Mouse (Mus musculus) CH12.LX (cell line): ENCODE measurements around the gene Nrm. TPM values are rescaled to one million over a fixed set of nuclear protein-coding genes. Genes with fewer than 3 reads are reported as not detected.

Source experiments
- DNase-seq: peaks from one replicate; pipeline ENCODE4 v3.0.0-alpha.2; 2013; ENCODE audit errors: extremely low read depth
- H3K27ac ChIP-seq: 2 replicates; pipeline ENCODE4 v1.5.1; 2012; ENCODE audit warnings: low read depth, mild to moderate bottlenecking, control low read depth, moderate library complexity; ENCODE audit not compliant: insufficient read depth
- H3K27me3 ChIP-seq: replicated peaks from 2 replicates; pipeline ENCODE3; 2012; ENCODE audit warnings: inconsistent platforms
- H3K36me3 ChIP-seq, 2 experiments: replicated peaks in 1 of 2; 2 replicates each; pipeline versions ENCODE3 to v1.6.1; 2012; ENCODE audit warnings: inconsistent platforms in 1 of 2, low read length in 1 of 2, mild to moderate bottlenecking in 1 of 2, mixed read lengths in 1 of 2, moderate library complexity in 1 of 2; ENCODE audit not compliant: control insufficient read depth in 1 of 2, insufficient read depth in 1 of 2
- H3K4me1 ChIP-seq, 2 experiments: 2 replicates each; pipeline ENCODE4 v1.6.1; 2012; ENCODE audit warnings: inconsistent platforms in 1 of 2, moderate library complexity in 1 of 2; ENCODE audit not compliant: insufficient read depth in 2 of 2, control insufficient read depth in 1 of 2
- H3K4me2 ChIP-seq: 2 replicates; pipeline ENCODE4 v1.6.1; 2012; ENCODE audit warnings: low read depth, mild to moderate bottlenecking, control low read depth; ENCODE audit not compliant: poor library complexity, insufficient read depth, severe bottlenecking
- H3K4me3 ChIP-seq, 3 experiments: fragments of 150-350 bp in 1 of 3; sonication (generic) in 1 of 3; replicated peaks in 1 of 3; 2 replicates each; pipeline versions ENCODE3 to v1.5.1; 2011 to 2012; ENCODE audit warnings: low read depth in 2 of 3, low read length in 2 of 3, mild to moderate bottlenecking in 2 of 3, moderate library complexity in 2 of 3, control low read depth in 1 of 3, improper control_type of control experiment in 1 of 3, inconsistent platforms in 1 of 3, mixed read lengths in 1 of 3; ENCODE audit not compliant: poor library complexity in 1 of 3
- H3K79me2 ChIP-seq: replicated peaks from 2 replicates; pipeline ENCODE4 v1.6.1; 2012; ENCODE audit warnings: mild to moderate bottlenecking, moderate library complexity; ENCODE audit not compliant: control insufficient read depth, poor library complexity, insufficient read depth, severe bottlenecking; ENCODE audit errors: extremely low read depth
- H3K9ac ChIP-seq: 2 replicates; pipeline ENCODE4 v1.6.1; 2012; ENCODE audit warnings: low read depth, mild to moderate bottlenecking, control low read depth, moderate library complexity; ENCODE audit not compliant: insufficient read depth
- H3K9me3 ChIP-seq: replicated peaks from 2 replicates; pipeline ENCODE3; 2012; ENCODE audit warnings: low read length, inconsistent platforms, mixed read lengths
- BHLHE40 ChIP-seq: IDR thresholded peaks from 2 replicates; pipeline ENCODE4 v1.6.1; 2011; ENCODE audit warnings: mild to moderate bottlenecking, low read depth, low read length, improper control_type of control experiment
- CHD1 ChIP-seq: IDR thresholded peaks from 2 replicates; pipeline ENCODE4 v1.6.1; 2012; ENCODE audit warnings: low read depth, low read length, improper control_type of control experiment, inconsistent platforms
- CHD2 ChIP-seq: IDR thresholded peaks from 2 replicates; pipeline ENCODE4 v1.6.1; 2011; ENCODE audit warnings: low read length, improper control_type of control experiment
- E2F4 ChIP-seq: IDR thresholded peaks from 2 replicates; pipeline ENCODE4 v1.6.1; 2011; ENCODE audit warnings: low read depth, low read length, improper control_type of control experiment; ENCODE audit not compliant: insufficient replicate concordance
- ETS1 ChIP-seq: conservative IDR thresholded peaks from 2 replicates; pipeline ENCODE4 v1.6.1; 2012; ENCODE audit warnings: low read depth, mild to moderate bottlenecking, inconsistent platforms, low read length, improper control_type of control experiment, moderate library complexity
- GABPA ChIP-seq: IDR thresholded peaks from 2 replicates; pipeline ENCODE4 v1.6.1; 2012; ENCODE audit warnings: low read depth, low read length, improper control_type of control experiment, inconsistent platforms; ENCODE audit not compliant: insufficient replicate concordance
- JUN ChIP-seq: IDR thresholded peaks from 2 replicates; pipeline ENCODE4 v1.6.1; 2011; ENCODE audit warnings: low read depth, mild to moderate bottlenecking, low read length, improper control_type of control experiment, moderate library complexity; ENCODE audit not compliant: insufficient read depth
- JUND ChIP-seq: conservative IDR thresholded peaks from 2 replicates; pipeline ENCODE4 v1.6.1; 2011; ENCODE audit warnings: low read depth, low read length, improper control_type of control experiment
- MAFK ChIP-seq: IDR thresholded peaks from 2 replicates; pipeline ENCODE4 v1.6.1; 2011; ENCODE audit warnings: low read length, improper control_type of control experiment; ENCODE audit not compliant: insufficient replicate concordance
- MAX ChIP-seq: IDR thresholded peaks from 2 replicates; pipeline ENCODE4 v1.6.1; 2011; ENCODE audit warnings: low read length, improper control_type of control experiment
- MAZ ChIP-seq: IDR thresholded peaks from 2 replicates; pipeline ENCODE4 v1.6.1; 2012; ENCODE audit warnings: low read depth, mild to moderate bottlenecking, inconsistent platforms, low read length, improper control_type of control experiment, moderate library complexity
- MXI1 ChIP-seq: IDR thresholded peaks from 2 replicates; pipeline ENCODE4 v1.6.1; 2011; ENCODE audit warnings: mild to moderate bottlenecking, low read depth, low read length, improper control_type of control experiment
- MYC ChIP-seq: IDR thresholded peaks from 2 replicates; pipeline ENCODE4 v1.6.1; 2011; ENCODE audit warnings: low read depth, mild to moderate bottlenecking, improper control_type of control experiment, low read length
- RAD21 ChIP-seq: IDR thresholded peaks from 2 replicates; pipeline ENCODE4 v1.6.1; 2011; ENCODE audit warnings: low read depth, mild to moderate bottlenecking, low read length, improper control_type of control experiment, moderate library complexity
- SIN3A ChIP-seq: IDR thresholded peaks from 2 replicates; pipeline ENCODE4 v1.6.1; 2012; ENCODE audit warnings: low read length, improper control_type of control experiment, inconsistent platforms
- TBP ChIP-seq: conservative IDR thresholded peaks from 2 replicates; pipeline ENCODE4 v1.6.1; 2011; ENCODE audit warnings: low read depth, low read length, improper control_type of control experiment
- TCF12 ChIP-seq: IDR thresholded peaks from 2 replicates; pipeline ENCODE4 v1.6.1; 2014; ENCODE audit warnings: low read depth, mild to moderate bottlenecking, inconsistent platforms, low read length, improper control_type of control experiment
- UBTF ChIP-seq: IDR thresholded peaks from 2 replicates; pipeline ENCODE4 v1.6.1; 2012; ENCODE audit warnings: low read depth, mild to moderate bottlenecking, inconsistent platforms, low read length, improper control_type of control experiment, moderate library complexity
- USF2 ChIP-seq: conservative IDR thresholded peaks from 2 replicates; pipeline ENCODE4 v1.6.1; 2011; ENCODE audit warnings: low read depth, low read length, improper control_type of control experiment
- ZKSCAN1 ChIP-seq: IDR thresholded peaks from 2 replicates; pipeline ENCODE4 v1.6.1; 2012; ENCODE audit warnings: low read depth, inconsistent platforms, low read length, improper control_type of control experiment, borderline replicate concordance
- ZMIZ1 ChIP-seq: IDR thresholded peaks from 2 replicates; pipeline ENCODE4 v1.6.1; 2012; ENCODE audit warnings: low read depth, mild to moderate bottlenecking, inconsistent platforms, low read length, improper control_type of control experiment
- dilution Hi-C: fragments of 300-500 bp; cut with MboI; formaldehyde crosslinking; loops from 2 replicates; pipeline ENCODE4 v1.14.3; 2020; ENCODE audit warnings: low sequenced_read_pairs; ENCODE audit not compliant: extremely low pct_unique_long_range_greater_than_20kb, extremely low pct_ligation_motif_present
- in situ Hi-C: fragments of 300-500 bp; cut with MboI; formaldehyde crosslinking; loops from 3 replicates; pipeline ENCODE4 v1.14.3; 2019; ENCODE audit warnings: low sequenced_read_pairs, low pct_ligation_motif_present, low pct_unique_long_range_greater_than_20kb, mixed read lengths
- polyA plus RNA-seq: library from polyadenylated mRNA; unstranded; fragments of >175 nt; gene quantifications from 2 replicates; pipeline ENCODE4 v1.2.1, GENCODE M21; 2012; ENCODE audit warnings: low read depth; ENCODE audit not compliant: insufficient read length
- total RNA-seq, 2 experiments: library from RNA; depleted of rRNA; stranded (reverse); fragments of 300-350 nt in 1 of 2; fragments of >200 nt in 1 of 2; gene quantifications; 2 replicates each; pipeline ENCODE4 v1.2.3; 2012 to 2014

The Nrm gene
- total and polyA plus RNA-seq, 3 experiments: 12.1 to 16.7 (median 15.4) TPM

GRCm38 (mm10) chr17:35860831-35861197 is 304 bp upstream of the Nrm start:
- Histone ChIP-seq H3K9ac (peak overlapping the region; percentile 20; the same call in 1 of the 2 replicates), H3K4me2 (peak overlapping the region; percentile 91), H3K9me3 (no peaks in the 10 kb centered on the region), H3K27ac (no peak overlapping the region), H3K36me3 (peaks cover 5 to 24% of the 10 kb centered on the region in 2 experiments), H3K79me2 (no peaks in the 10 kb centered on the region), H3K27me3 (no peaks in the 10 kb centered on the region), H3K4me3 (peak overlapping the region in 1 of 3 experiments; percentile 52), H3K4me1 (peaks cover 0 to 21% of the 10 kb centered on the region in 2 experiments; a peak in 2 of 4 replicates)
- no peak for TF ChIP-seq MAZ
- TF ChIP-seq BHLHE40: peak; percentile 10; the same call in 1 of the 2 replicates
- in situ Hi-C loops: loop anchor here (10.0 kb wide), 1 partner anchor 126 kb away; no protein-coding TSS in a partner anchor
- dilution Hi-C loops: no loop called here
- no peak for DNase-seq

- dilution Hi-C loops (no loop called here), in situ Hi-C loops (loop anchor here (10.0 kb wide), 1 partner anchor 130 kb away; no protein-coding TSS in a partner anchor)
- H3K4me3 ChIP-seq: peak overlapping the region in 1 of 3 experiments; percentile 63
- TF ChIP-seq USF2 (no peak), MXI1 (no peak), MAX (no peak), ETS1 (no peak), BHLHE40 (no peak)
- no peaks in the 10 kb centered on the region for H3K9me3 ChIP-seq
- H3K4me2 ChIP-seq: peak overlapping the region; percentile 91
- H3K9ac ChIP-seq: no peak overlapping the region; the same call in 1 of the 2 replicates
- no peak overlapping the region for H3K27ac ChIP-seq
- H3K79me2 ChIP-seq: peaks cover 24% of the 10 kb centered on the region
- peaks cover 0 to 21% of the 10 kb centered on the region in 2 experiments; a peak in 2 of 4 replicates for H3K4me1 ChIP-seq
- no peak for DNase-seq
- no peaks in the 10 kb centered on the region for H3K27me3 ChIP-seq
- H3K36me3 ChIP-seq: peaks cover 0 to 1% of the 10 kb centered on the region in 2 experiments
Observed at GRCm38 (mm10) chr17:35864832-35865353, 3.8 kb downstream of the Nrm start.

- Histone ChIP-seq H3K27me3 (no peaks in the 10 kb centered on the region), H3K27ac (peak within 1 kb of the TSS; percentile 74), H3K4me1 (peaks cover 0 to 20% of the 10 kb centered on the region in 2 experiments; a peak in 2 of 4 replicates), H3K9ac (peak within 1 kb of the TSS; percentile 69), H3K79me2 (peaks cover 24% of the 10 kb centered on the region), H3K9me3 (no peaks in the 10 kb centered on the region), H3K4me2 (peak within 1 kb of the TSS; percentile 91), H3K4me3 (peak within 1 kb of the TSS; percentile 63 to 99 (median 74)), H3K36me3 (peaks cover 0 to 1% of the 10 kb centered on the region in 2 experiments)
- peak; percentile 59 for DNase-seq
- in situ Hi-C loops (loop anchor here (10.0 kb wide), 1 partner anchor 131 kb away; no protein-coding TSS in a partner anchor), dilution Hi-C loops (no loop called here)
- TF ChIP-seq MAX (peak; percentile 61), TCF12 (peak; percentile 50; the same call in 1 of the 2 replicates), ETS1 (peak; percentile 54), CHD1 (no peak), SIN3A (peak; percentile 61; the same call in 1 of the 2 replicates), ZMIZ1 (no peak; the same call in 1 of the 2 replicates), ZKSCAN1 (no peak), JUND (no peak), CHD2 (no peak; the same call in 1 of the 2 replicates), MAFK (no peak), RAD21 (no peak), MYC (0 out of 2 replicates have a peak, but pooled peaks have one; percentile 35), TBP (no peak), E2F4 (no peak), GABPA (no peak), BHLHE40 (peak; percentile 85), JUN (no peak), USF2 (no peak), UBTF (no peak)
Observed at GRCm38 (mm10) chr17:35865481-35866280, 4.6 kb downstream of the Nrm start, which contains the start of gene Ppp1r18. TSS of gene Ppp1r18 (plus strand) at chr17:35865593.
